13 mouse cellular contexts compared by ENCODE assay signal in the genomic region with DNA sequence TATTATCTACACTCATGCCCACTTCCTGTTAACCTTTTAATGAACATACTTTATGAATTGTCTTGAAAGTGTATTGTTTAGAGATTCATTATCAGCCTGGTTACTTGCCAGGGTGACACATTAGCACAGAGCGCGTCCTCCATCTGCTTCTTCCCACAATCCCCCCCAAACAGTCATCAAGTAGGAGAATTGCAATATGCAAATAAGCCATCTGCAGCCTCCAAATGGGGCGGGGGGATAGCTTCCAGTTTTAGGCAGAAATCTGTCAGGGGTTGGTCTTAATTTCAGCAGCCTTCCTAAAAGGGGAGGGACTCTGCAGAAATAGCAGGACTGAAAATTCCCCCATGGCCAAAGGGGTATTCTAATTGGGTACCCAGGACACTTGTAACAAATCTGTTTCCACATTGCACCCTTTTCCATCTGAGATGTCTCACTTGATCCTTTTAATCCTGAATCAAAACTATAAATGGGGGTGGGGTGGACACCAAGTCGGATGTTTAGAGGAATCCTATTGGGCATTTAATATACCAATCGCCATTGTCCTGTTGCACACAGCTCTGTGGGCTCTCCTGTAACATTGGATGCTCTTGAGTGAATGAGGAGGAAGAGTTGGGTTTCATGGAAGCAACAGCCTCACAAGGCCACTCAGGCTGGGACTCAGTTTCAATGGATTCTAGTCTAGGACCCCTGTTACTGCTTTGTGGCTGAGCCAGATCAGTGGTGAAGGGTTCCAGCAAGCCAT. TPM values are rescaled to one million over a fixed set of nuclear protein-coding genes. Genes with fewer than 3 reads are reported as not detected.
A peak's percentile ranks its signal among the peaks of the same experiment; 100 is the strongest.
DNase-seq lines count a peak whose midpoint lies in the region; ATAC-seq and TF ChIP-seq lines count a peak whose summit lies in the region.
"Had no signal": no experiment of that assay in that cellular context is flagged by ENCODE, and none has a peak within 500 bp of the region (broad histone marks: within the 10 kb centered on the region; RNA-seq: fewer than 3 reads in every experiment).

No protein-coding gene starts in this region.

- H3K9me3 ChIP-seq in lung, embryonic 14.5 days (ENCODE audit: low read depth, low read length), result no peaks in the 10 kb centered on the region
- H3K9me3 ChIP-seq in hindbrain, embryonic 16.5 days (ENCODE audit: control insufficient read depth, low read length), result no peaks in the 10 kb centered on the region
- no peaks in the 10 kb centered on the region for H3K9me3 ChIP-seq in midbrain, embryonic 15.5 days
- no peaks in the 10 kb centered on the region for H3K9me3 ChIP-seq in kidney, embryonic 14.5 days (ENCODE audit: control insufficient read depth, low read length)

- no peak overlapping the region for H3K4me2 ChIP-seq in lung, embryonic 14.5 days
- H3K4me2 ChIP-seq in hindbrain, embryonic 16.5 days (ENCODE audit: low read length), result no peak overlapping the region
- no peak overlapping the region for H3K4me2 ChIP-seq in midbrain, embryonic 15.5 days
- H3K4me2 ChIP-seq in kidney, embryonic 14.5 days (replicated peaks; ENCODE audit: low read depth, low read length), result no peak overlapping the region

- no peak overlapping the region for H3K27ac ChIP-seq in lung, embryonic 14.5 days (ENCODE audit: low read depth)
- H3K27ac ChIP-seq in hindbrain, embryonic 16.5 days (ENCODE audit: low read depth, low read length), result peak overlapping the region; percentile 52
- no peak overlapping the region for H3K27ac ChIP-seq in midbrain, embryonic 15.5 days
- H3K27ac ChIP-seq in kidney, embryonic 14.5 days (ENCODE audit: low read depth, low read length), result no peak overlapping the region

- H3K27me3 ChIP-seq in lung, embryonic 14.5 days (ENCODE audit: insufficient read depth, low read length), result no peaks in the 10 kb centered on the region
- no peaks in the 10 kb centered on the region for H3K27me3 ChIP-seq in hindbrain, embryonic 16.5 days (replicated peaks; ENCODE audit: control insufficient read depth, insufficient read depth, low read length)
- H3K27me3 ChIP-seq in midbrain, embryonic 15.5 days (replicated peaks), result no peaks in the 10 kb centered on the region
- H3K27me3 ChIP-seq in kidney, embryonic 14.5 days (ENCODE audit: control insufficient read depth, insufficient read depth, low read length), result no peaks in the 10 kb centered on the region

- peak; percentile 14 for DNase-seq in lung, embryonic 14.5 days
- DNase-seq in lung, postnatal 25 days (ENCODE audit: low spot score), result no peak
- DNase-seq in cerebellum, postnatal 10 days, result peak; percentile 88 to 91
- no peak for DNase-seq in embryo, embryonic 11 days
- DNase-seq in thymus, adult 18-20 months, result no peak
- DNase-seq: adrenal gland, postnatal 25 days; heart, postnatal 14 days; kidney, adult 9 months; liver, postnatal 0 days; thymus, postnatal 36 days had no signal

- H3K4me3 ChIP-seq in lung, embryonic 14.5 days (ENCODE audit: low read depth, low read length), result no peak overlapping the region
- H3K4me3 ChIP-seq in hindbrain, embryonic 16.5 days (ENCODE audit: low read length), result no peak overlapping the region
- H3K4me3 ChIP-seq in midbrain, embryonic 15.5 days, result no peak overlapping the region
- no peak overlapping the region for H3K4me3 ChIP-seq in kidney, embryonic 14.5 days (ENCODE audit: low read length)

- no peak for TF ChIP-seq CTCF in lung, embryonic 14.5 days (IDR thresholded peaks at IDR 0.05; ENCODE audit: low read depth)

- 70% methylated on average over 5 of the region's 5 CpGs for WGBS in lung, embryonic 14.5 days
- 42% methylated on average over 5 of the region's 5 CpGs for WGBS in hindbrain, embryonic 16.5 days
- 56% methylated on average over 5 of the region's 5 CpGs for WGBS in midbrain, embryonic 15.5 days
- 87% methylated on average over 5 of the region's 5 CpGs for WGBS in kidney, embryonic 14.5 days

- ATAC-seq in lung, embryonic 14.5 days (ENCODE audit: insufficient read depth), result no peak
- ATAC-seq in hindbrain, embryonic 16.5 days, result peak; percentile 75
- ATAC-seq in midbrain, embryonic 15.5 days (replicated peaks), result peak; percentile 60; the same call in 1 of the 2 replicates
- ATAC-seq in kidney, embryonic 14.5 days (ENCODE audit: low FRiP score, low TSS enrichment), result no peak
- ATAC-seq: liver, postnatal 0 days had no signal

- H3K36me3 ChIP-seq in lung, embryonic 14.5 days (ENCODE audit: insufficient read depth), result no peaks in the 10 kb centered on the region
- no peaks in the 10 kb centered on the region for H3K36me3 ChIP-seq in hindbrain, embryonic 16.5 days (ENCODE audit: control insufficient read depth, insufficient read depth, low read length)
- H3K36me3 ChIP-seq in midbrain, embryonic 15.5 days (replicated peaks), result no peaks in the 10 kb centered on the region
- H3K36me3 ChIP-seq in kidney, embryonic 14.5 days (ENCODE audit: control insufficient read depth, insufficient read depth, low read length), result no peaks in the 10 kb centered on the region

- H3K9ac ChIP-seq in lung, embryonic 14.5 days, result no peak overlapping the region
- no peak overlapping the region for H3K9ac ChIP-seq in hindbrain, embryonic 16.5 days (ENCODE audit: low read depth, low read length)
- H3K9ac ChIP-seq in midbrain, embryonic 15.5 days, result no peak overlapping the region
- H3K9ac ChIP-seq in kidney, embryonic 14.5 days (ENCODE audit: low read depth, low read length), result no peak overlapping the region
- H3K9ac ChIP-seq: liver, postnatal 0 days had no signal

- H3K4me1 ChIP-seq in lung, embryonic 14.5 days (ENCODE audit: insufficient read depth), result no peaks in the 10 kb centered on the region
- H3K4me1 ChIP-seq in hindbrain, embryonic 16.5 days (ENCODE audit: control insufficient read depth, insufficient read depth, low read depth, low read length), result no peaks in the 10 kb centered on the region; the same call in 1 of the 2 replicates
- H3K4me1 ChIP-seq in midbrain, embryonic 15.5 days, result no peaks in the 10 kb centered on the region
- no peaks in the 10 kb centered on the region for H3K4me1 ChIP-seq in kidney, embryonic 14.5 days (ENCODE audit: control insufficient read depth, insufficient read depth, low read length)

RNA-seq across cellular contexts. Expression of gene Sh3gl2, which starts 51.7 kb away (rescaled TPM):
- 6.1 and 7.1 TPM in 2 replicates for polyA plus RNA-seq in lung, embryonic 14.5 days (2014; fragmentation: Nextera tagmentation; extraction: Ambion mirVana)
- polyA plus RNA-seq in hindbrain, embryonic 16.5 days (2015; fragmentation: Nextera tagmentation; extraction: Ambion mirVana), result 121 and 138 TPM in 2 replicates
- polyA plus RNA-seq in midbrain, embryonic 15.5 days (2015; fragmentation: Nextera tagmentation; extraction: Ambion mirVana), result 85.8 and 86.1 TPM in 2 replicates
- 11.4 and 16.5 TPM in 2 replicates for polyA plus RNA-seq in kidney, embryonic 14.5 days (2014; fragmentation: Nextera tagmentation; extraction: Ambion mirVana)
- polyA plus RNA-seq: liver, postnatal 0 days had no signal

Comparison
In these comparisons a context has a peak if more than half of its experiments do, and no peak if none do; other contexts are left out.
1. DNase-seq: peak in lung, embryonic 14.5 days (single experiment) and cerebellum, postnatal 10 days (2 of 2); none in lung, postnatal 25 days (single experiment), embryo, embryonic 11 days (single experiment) and thymus, adult 18-20 months (0 of 2).
2. ATAC-seq: peak in hindbrain, embryonic 16.5 days (single experiment) and midbrain, embryonic 15.5 days (single experiment); none in lung, embryonic 14.5 days (single experiment) and kidney, embryonic 14.5 days (single experiment).